Mouse (Mus musculus): ENCODE measurements at regions not wholly inside any gene's neighbourhood (a gene's known extent, or its start where the extent isn't known, plus 50 kb on each side); places are given as distances from the start of the nearest gene placed in this dataset.

GRCm38 (mm10) chr1:186457098-186457497, 248.7 kb downstream of the Tgfb2 start:
- Histone ChIP-seq H3K9me3 (replicated peaks) (0 out of 2 replicates have a peak, but pooled peaks cover 3% of the 10 kb centered on the region), H3K4me3 (replicated peaks) (no peak overlapping the region), H3K36me3 (no peaks in the 10 kb centered on the region), H3K9ac (no peak overlapping the region), H3K4me2 (no peak overlapping the region), H3K4me1 (peaks cover 6% of the 10 kb centered on the region; the same call in 1 of the 2 replicates), H3K27ac (no peak overlapping the region), H3K27me3 (no peaks in the 10 kb centered on the region)
- no peak for ATAC-seq (replicated peaks; ENCODE audit: low FRiP score)
- 75% methylated on average over 8 of the region's 8 CpGs for WGBS

GRCm38 (mm10) chr1:186456131-186456530, 249.7 kb downstream of the Tgfb2 start:
- no peak for ATAC-seq (replicated peaks; ENCODE audit: low FRiP score)
- no peaks in the 10 kb centered on the region for H3K27me3 ChIP-seq
- WGBS = 97% methylated on average over 3 of the region's 3 CpGs

GRCm38 (mm10) chr1:186455177-186455660, 250.6 kb downstream of the Tgfb2 start:
- Histone ChIP-seq H3K4me2 (no peak overlapping the region), H3K4me3 (replicated peaks) (no peak overlapping the region), H3K4me1 (peaks cover 6% of the 10 kb centered on the region; the same call in 1 of the 2 replicates), H3K36me3 (no peaks in the 10 kb centered on the region), H3K9me3 (replicated peaks) (0 out of 2 replicates have a peak, but pooled peaks cover 3% of the 10 kb centered on the region), H3K27me3 (no peaks in the 10 kb centered on the region), H3K27ac (no peak overlapping the region), H3K9ac (no peak overlapping the region)
- WGBS = 73% methylated on average over 7 of the region's 7 CpGs
- ATAC-seq (replicated peaks; ENCODE audit: low FRiP score) = no peak

More at GRCm38 (mm10) chr1:186456131-186456530, 249.7 kb downstream of the Tgfb2 start:
- Histone ChIP-seq H3K4me2 (no peak overlapping the region), H3K4me3 (replicated peaks) (no peak overlapping the region), H3K36me3 (no peaks in the 10 kb centered on the region), H3K9me3 (replicated peaks) (0 out of 2 replicates have a peak, but pooled peaks cover 3% of the 10 kb centered on the region), H3K9ac (no peak overlapping the region), H3K27ac (no peak overlapping the region), H3K4me1 (peaks cover 6% of the 10 kb centered on the region; the same call in 1 of the 2 replicates)

GRCm38 (mm10) chr1:186454393-186455085, 251.2 kb downstream of the Tgfb2 start:
- WGBS = 38% methylated on average over 4 of the region's 4 CpGs
- no peak for ATAC-seq (replicated peaks; ENCODE audit: low FRiP score)

GRCm38 (mm10) chr1:186448841-186449650, 256.7 kb downstream of the Tgfb2 start:
- Histone ChIP-seq H3K27me3 (no peaks in the 10 kb centered on the region), H3K27ac (peak overlapping the region; percentile 45; the same call in 1 of the 2 replicates), H3K4me3 (replicated peaks) (no peak overlapping the region), H3K4me1 (peaks cover 8% of the 10 kb centered on the region), H3K9me3 (replicated peaks) (no peaks in the 10 kb centered on the region), H3K4me2 (no peak overlapping the region), H3K9ac (no peak overlapping the region), H3K36me3 (no peaks in the 10 kb centered on the region)
- no peak for ATAC-seq (replicated peaks; ENCODE audit: low FRiP score)
- 39% methylated on average over 16 of the region's 16 CpGs for WGBS

More at GRCm38 (mm10) chr1:186454393-186455085, 251.2 kb downstream of the Tgfb2 start:
- Histone ChIP-seq H3K4me2 (no peak overlapping the region), H3K4me1 (peaks cover 6% of the 10 kb centered on the region; the same call in 1 of the 2 replicates), H3K9ac (no peak overlapping the region), H3K9me3 (replicated peaks) (0 out of 2 replicates have a peak, but pooled peaks cover 3% of the 10 kb centered on the region), H3K27ac (no peak overlapping the region), H3K4me3 (replicated peaks) (no peak overlapping the region), H3K27me3 (no peaks in the 10 kb centered on the region), H3K36me3 (no peaks in the 10 kb centered on the region)

- H3K27me3 ChIP-seq = no peaks in the 10 kb centered on the region
- no peaks in the 10 kb centered on the region for H3K9me3 ChIP-seq (replicated peaks)
- 59% methylated on average over 1 of the region's 1 CpGs for WGBS
- no peaks in the 10 kb centered on the region for H3K36me3 ChIP-seq
- H3K27ac ChIP-seq = no peak overlapping the region
- no peak overlapping the region for H3K4me2 ChIP-seq
- H3K4me1 ChIP-seq = peaks cover 8% of the 10 kb centered on the region
- no peak for ATAC-seq (replicated peaks; ENCODE audit: low FRiP score)
- H3K9ac ChIP-seq = no peak overlapping the region
- no peak overlapping the region for H3K4me3 ChIP-seq (replicated peaks)
Observed at GRCm38 (mm10) chr1:186447521-186447920, 258.3 kb downstream of the Tgfb2 start.

- Histone ChIP-seq H3K9ac (no peak overlapping the region), H3K4me2 (no peak overlapping the region), H3K4me3 (replicated peaks) (no peak overlapping the region), H3K9me3 (replicated peaks) (no peaks in the 10 kb centered on the region), H3K27me3 (no peaks in the 10 kb centered on the region), H3K27ac (no peak overlapping the region), H3K4me1 (peaks cover 8% of the 10 kb centered on the region), H3K36me3 (no peaks in the 10 kb centered on the region)
- 55% methylated on average over 5 of the region's 5 CpGs for WGBS
- ATAC-seq (replicated peaks; ENCODE audit: low FRiP score) = no peak
Observed at GRCm38 (mm10) chr1:186444701-186445131, 261.1 kb downstream of the Tgfb2 start.

GRCm38 (mm10) chr1:186442160-186442559, 263.6 kb downstream of the Tgfb2 start:
- no peak overlapping the region for H3K4me2 ChIP-seq
- no peaks in the 10 kb centered on the region for H3K36me3 ChIP-seq
- no peak for ATAC-seq (replicated peaks; ENCODE audit: low FRiP score)
- 64% methylated on average over 1 of the region's 1 CpGs for WGBS
- no peak overlapping the region for H3K27ac ChIP-seq
- no peak overlapping the region for H3K4me3 ChIP-seq (replicated peaks)
- H3K9ac ChIP-seq = no peak overlapping the region
- H3K4me1 ChIP-seq = no peaks in the 10 kb centered on the region
- no peaks in the 10 kb centered on the region for H3K27me3 ChIP-seq
- no peaks in the 10 kb centered on the region for H3K9me3 ChIP-seq (replicated peaks)

GRCm38 (mm10) chr1:186435336-186435972, 270.3 kb downstream of the Tgfb2 start:
- peak overlapping the region; percentile 71; the same call in 1 of the 2 replicates for H3K27ac ChIP-seq
- H3K9ac ChIP-seq = no peak overlapping the region
- no peaks in the 10 kb centered on the region for H3K9me3 ChIP-seq (replicated peaks)
- WGBS = 17% methylated on average over 12 of the region's 12 CpGs
- ATAC-seq (replicated peaks; ENCODE audit: low FRiP score) = 0 out of 2 replicates have a peak, but pooled peaks have one; percentile 35
- H3K4me1 ChIP-seq = peaks cover 29% of the 10 kb centered on the region
- peak overlapping the region; percentile 20; the same call in 1 of the 2 replicates for H3K4me2 ChIP-seq
- no peaks in the 10 kb centered on the region for H3K27me3 ChIP-seq
- no peaks in the 10 kb centered on the region for H3K36me3 ChIP-seq
- no peak overlapping the region for H3K4me3 ChIP-seq (replicated peaks)

GRCm38 (mm10) chr1:186434782-186435181, 271.0 kb downstream of the Tgfb2 start:
- ATAC-seq (replicated peaks; ENCODE audit: low FRiP score) = peak; percentile 65; the same call in 1 of the 2 replicates

GRCm38 (mm10) chr1:186434007-186434406, 271.8 kb downstream of the Tgfb2 start:
- peak overlapping the region; percentile 37; the same call in 1 of the 2 replicates for H3K27ac ChIP-seq

More at GRCm38 (mm10) chr1:186434782-186435181, 271.0 kb downstream of the Tgfb2 start:
- Histone ChIP-seq H3K27ac (no peak overlapping the region), H3K27me3 (no peaks in the 10 kb centered on the region), H3K9ac (no peak overlapping the region), H3K4me2 (peak overlapping the region; percentile 20; the same call in 1 of the 2 replicates), H3K4me3 (replicated peaks) (no peak overlapping the region), H3K9me3 (replicated peaks) (no peaks in the 10 kb centered on the region), H3K36me3 (no peaks in the 10 kb centered on the region), H3K4me1 (peaks cover 29% of the 10 kb centered on the region)
- 9% methylated on average over 9 of the region's 9 CpGs for WGBS

More at GRCm38 (mm10) chr1:186434007-186434406, 271.8 kb downstream of the Tgfb2 start:
- H3K9ac ChIP-seq = no peak overlapping the region
- ATAC-seq (replicated peaks; ENCODE audit: low FRiP score) = no peak
- no peaks in the 10 kb centered on the region for H3K27me3 ChIP-seq
- no peaks in the 10 kb centered on the region for H3K36me3 ChIP-seq
- H3K4me1 ChIP-seq = peaks cover 29% of the 10 kb centered on the region
- H3K4me2 ChIP-seq = no peak overlapping the region
- H3K9me3 ChIP-seq (replicated peaks) = no peaks in the 10 kb centered on the region
- 73% methylated on average over 2 of the region's 2 CpGs for WGBS
- no peak overlapping the region for H3K4me3 ChIP-seq (replicated peaks)
